Mouse (Mus musculus) gastrocnemius, adult 2 months (tissue): ENCODE measurements at regions not wholly inside any gene's neighbourhood (a gene's known extent, or its start where the extent isn't known, plus 50 kb on each side); places are given as distances from the start of the nearest gene placed in this dataset.

Source experiments
- DNase-seq: peaks from one replicate; pipeline ENCODE4 v3.0.0; 2022
- H3K27ac ChIP-seq: fragments of 200-600 bp; 2 replicates; pipeline ENCODE4 v1.8.1; 2022; ENCODE audit warnings: mild to moderate bottlenecking
- H3K4me3 ChIP-seq: fragments of 200-600 bp; 2 replicates; pipeline ENCODE4 v1.8.1; 2022; ENCODE audit warnings: mild to moderate bottlenecking, moderate library complexity
- CTCF ChIP-seq: fragments of 200-600 bp; IDR thresholded peaks from 2 replicates; pipeline ENCODE4 v1.8.1; 2022; ENCODE audit warnings: antibody characterized with exemption, mild to moderate bottlenecking, moderate library complexity
- intact Hi-C: fragments of 180-260 bp; cut with DNase I; formaldehyde crosslinking; loops from one replicate; pipeline ENCODE4 v1.15.1; 2025

GRCm38 (mm10) chr13:37541674-37542073 lies 196.7 kb downstream of the Ly86 start:
- Histone ChIP-seq H3K4me3 (peak overlapping the region; percentile 47), H3K27ac (peak overlapping the region; percentile 70)
- intact Hi-C loops: loop anchor here (5.0 kb wide), 2 partner anchors 74 to 401 kb away; no protein-coding TSS in a partner anchor
- peak; percentile 68 for DNase-seq
- TF ChIP-seq CTCF: peak; percentile 76

- no peak overlapping the region; the same call in 1 of the 2 replicates for H3K4me3 ChIP-seq
- TF ChIP-seq CTCF: no peak
- H3K27ac ChIP-seq: peak overlapping the region; percentile 70
- DNase-seq: peak; percentile 35
- intact Hi-C loops: loop anchor here (5.0 kb wide), 2 partner anchors 75 to 400 kb away; no protein-coding TSS in a partner anchor
Observed at GRCm38 (mm10) chr13:37542744-37543196, 197.8 kb downstream of the Ly86 start.

GRCm38 (mm10) chr13:37543788-37544187 lies 198.8 kb downstream of the Ly86 start:
- peak overlapping the region; percentile 70; the same call in 1 of the 2 replicates for H3K27ac ChIP-seq
- no peak for DNase-seq
- intact Hi-C loops: loop anchor here (5.0 kb wide), 2 partner anchors 76 to 399 kb away; no protein-coding TSS in a partner anchor
- H3K4me3 ChIP-seq: no peak overlapping the region
- no peak for TF ChIP-seq CTCF

GRCm38 (mm10) chr13:37544696-37545095 lies 199.7 kb downstream of the Ly86 start:
- no peak for DNase-seq
- no peak overlapping the region for H3K4me3 ChIP-seq
- intact Hi-C loops: loop anchor here (5.0 kb wide), 2 partner anchors 77 to 398 kb away; no protein-coding TSS in a partner anchor
- H3K27ac ChIP-seq: no peak overlapping the region
- no peak for TF ChIP-seq CTCF

- intact Hi-C loops: no loop called here
- H3K27ac ChIP-seq: peak overlapping the region; percentile 24; the same call in 1 of the 2 replicates
- DNase-seq: no peak
Observed at GRCm38 (mm10) chr13:37546556-37546955, 201.5 kb downstream of the Ly86 start.

GRCm38 (mm10) chr13:37550584-37550983 lies 205.6 kb downstream of the Ly86 start:
- Histone ChIP-seq H3K4me3 (no peak overlapping the region), H3K27ac (no peak overlapping the region)
- no peak for TF ChIP-seq CTCF
- intact Hi-C loops: no loop called here
- DNase-seq: no peak

More at GRCm38 (mm10) chr13:37546556-37546955, 201.5 kb downstream of the Ly86 start:
- no peak for TF ChIP-seq CTCF
- no peak overlapping the region for H3K4me3 ChIP-seq

GRCm38 (mm10) chr13:37553392-37553791 lies 208.4 kb downstream of the Ly86 start:
- Histone ChIP-seq H3K27ac (no peak overlapping the region), H3K4me3 (no peak overlapping the region)
- no peak for DNase-seq
- intact Hi-C loops: no loop called here
- TF ChIP-seq CTCF: no peak

- Histone ChIP-seq H3K27ac (no peak overlapping the region), H3K4me3 (no peak overlapping the region)
- no peak for TF ChIP-seq CTCF
- DNase-seq: no peak
- intact Hi-C loops: no loop called here
Observed at GRCm38 (mm10) chr13:37557183-37557582, 212.2 kb downstream of the Ly86 start.

- intact Hi-C loops: no loop called here
- no peak overlapping the region for H3K4me3 ChIP-seq
- TF ChIP-seq CTCF: no peak
- H3K27ac ChIP-seq: peak overlapping the region; percentile 38; the same call in 1 of the 2 replicates
- DNase-seq: no peak
Observed at GRCm38 (mm10) chr13:37557766-37558165, 212.8 kb downstream of the Ly86 start.

- Histone ChIP-seq H3K4me3 (no peak overlapping the region), H3K27ac (peak overlapping the region; percentile 95)
- DNase-seq: no peak
- intact Hi-C loops: no loop called here
- no peak for TF ChIP-seq CTCF
Observed at GRCm38 (mm10) chr13:37559056-37559455, 214.0 kb downstream of the Ly86 start.

- intact Hi-C loops: loop anchor here (5.0 kb wide), 1 partner anchor 62 kb away; no protein-coding TSS in a partner anchor
- peak overlapping the region; percentile 95 for H3K27ac ChIP-seq
Observed at GRCm38 (mm10) chr13:37559706-37560313, 214.8 kb downstream of the Ly86 start.

GRCm38 (mm10) chr13:37560387-37560786 lies 215.4 kb downstream of the Ly86 start:
- no peak for TF ChIP-seq CTCF
- intact Hi-C loops: loop anchor here (5.0 kb wide), 1 partner anchor 62 kb away; no protein-coding TSS in a partner anchor
- DNase-seq: peak; percentile 82
- peak overlapping the region; percentile 41 for H3K4me3 ChIP-seq
- H3K27ac ChIP-seq: peak overlapping the region; percentile 95

More at GRCm38 (mm10) chr13:37559706-37560313, 214.8 kb downstream of the Ly86 start:
- H3K4me3 ChIP-seq: no peak overlapping the region; the same call in 1 of the 2 replicates
- no peak for TF ChIP-seq CTCF
- no peak for DNase-seq

GRCm38 (mm10) chr13:37560800-37561199 lies 215.8 kb downstream of the Ly86 start:
- H3K4me3 ChIP-seq: peak overlapping the region; percentile 41
- peak overlapping the region; percentile 95 for H3K27ac ChIP-seq
- TF ChIP-seq CTCF: no peak
- intact Hi-C loops: loop anchor here (1.0 to 5.0 kb wide), 2 partner anchors 62 to 117 kb away; no protein-coding TSS in a partner anchor
- DNase-seq: peak; percentile 60
